Mouse (Mus musculus): Measurements from ENCODE around the gene Vmn1r176. TPM values are rescaled to one million over a fixed set of nuclear protein-coding genes. Genes with fewer than 3 reads are reported as not detected.
"Not testable (repeated sequence)": the region's sequence is repeated elsewhere in the genome, so short reads cannot be mapped to it uniquely, and the experiment has no call there.

Vmn1r176 gene
- not detected in 2 replicates for polyA plus RNA-seq (2012; rRNA removed)

GRCm38 (mm10) chr7:23837272-23837671 lies at the start of gene Vmn1r176:
Gene Vmn1r176, minus strand, starts transcription at chr7:23837372.
- not testable (repeated sequence) for H3K4me1 ChIP-seq (ENCODE audit: control insufficient read depth, insufficient read depth, low read length); H3K4me3 ChIP-seq (ENCODE audit: insufficient read depth, low read length); H3K27ac ChIP-seq (ENCODE audit: insufficient read depth, low read length)

- not testable (repeated sequence) for H3K27ac ChIP-seq (ENCODE audit: insufficient read depth, low read length); H3K4me3 ChIP-seq (ENCODE audit: insufficient read depth, low read length); H3K4me1 ChIP-seq (ENCODE audit: control insufficient read depth, insufficient read depth, low read length)
Measured at GRCm38 (mm10) chr7:23876918-23877317, 39.7 kb upstream of the Vmn1r176 start.

GRCm38 (mm10) chr7:23866349-23866748 lies 29.2 kb upstream of the Vmn1r176 start, which contains the start of gene Vmn1r177:
Gene Vmn1r177, minus strand, starts transcription at chr7:23866449.
- not testable (repeated sequence) for H3K4me3 ChIP-seq (ENCODE audit: insufficient read depth, low read length); H3K27ac ChIP-seq (ENCODE audit: insufficient read depth, low read length); H3K4me1 ChIP-seq (ENCODE audit: control insufficient read depth, insufficient read depth, low read length)

- not testable (repeated sequence) for H3K27ac ChIP-seq (ENCODE audit: insufficient read depth, low read length); H3K4me3 ChIP-seq (ENCODE audit: insufficient read depth, low read length)
Measured at GRCm38 (mm10) chr7:23810543-23810942, 26.6 kb downstream of the Vmn1r176 start, which contains the start of gene Vmn1r175. Gene Vmn1r175, minus strand, starts transcription at chr7:23810643.

GRCm38 (mm10) chr7:23784526-23784925 lies 52.6 kb downstream of the Vmn1r176 start:
- no peak overlapping the region for H3K27ac ChIP-seq (ENCODE audit: insufficient read depth, low read length)
- H3K4me3 ChIP-seq (ENCODE audit: insufficient read depth, low read length): no peak overlapping the region
- no peaks in the 10 kb centered on the region for H3K4me1 ChIP-seq (ENCODE audit: control insufficient read depth, insufficient read depth, low read length)
- no peak for TF ChIP-seq CTCF (IDR thresholded peaks at IDR 0.05; ENCODE audit: extremely low read depth, insufficient read depth, low read length)
- no peak for TF ChIP-seq POLR2A (IDR thresholded peaks at IDR 0.05; ENCODE audit: extremely low read depth, insufficient read depth, low read length)

More at GRCm38 (mm10) chr7:23810543-23810942, 26.6 kb downstream of the Vmn1r176 start, which contains the start of gene Vmn1r175:
- H3K4me1 ChIP-seq (ENCODE audit: control insufficient read depth, insufficient read depth, low read length): not testable (repeated sequence)

Other genes starting within 250 kb of the Vmn1r176 start
- not detected in 2 replicates for gene Vmn1r170, start 231.2 kb downstream of the Vmn1r176 start, polyA plus RNA-seq (2012; rRNA removed)
- not detected in 2 replicates for gene Vmn1r171, start 206.7 kb downstream of the Vmn1r176 start, polyA plus RNA-seq (2012; rRNA removed)
- gene Vmn1r172, start 179.1 kb downstream of the Vmn1r176 start, polyA plus RNA-seq (2012; rRNA removed): not detected in 2 replicates
- not detected in 2 replicates for gene Vmn1r173, start 136.7 kb downstream of the Vmn1r176 start, polyA plus RNA-seq (2012; rRNA removed)
- gene Vmn1r174, start 85.1 kb downstream of the Vmn1r176 start, polyA plus RNA-seq (2012; rRNA removed): not detected in 2 replicates
- gene Vmn1r175, start 26.7 kb downstream of the Vmn1r176 start, polyA plus RNA-seq (2012; rRNA removed): not detected in 2 replicates
- not detected in 2 replicates for gene Vmn1r177, start 29.1 kb upstream of the Vmn1r176 start, polyA plus RNA-seq (2012; rRNA removed)
- not detected in 2 replicates for gene Vmn1r178, start 54.6 kb upstream of the Vmn1r176 start, polyA plus RNA-seq (2012; rRNA removed)
- not detected in 2 replicates for gene Vmn1r179, start 89.6 kb upstream of the Vmn1r176 start, polyA plus RNA-seq (2012; rRNA removed)
- gene Vmn1r180, start 113.3 kb upstream of the Vmn1r176 start, polyA plus RNA-seq (2012; rRNA removed): not detected in 2 replicates
- not detected in 2 replicates for gene Vmn1r181, start 137.2 kb upstream of the Vmn1r176 start, polyA plus RNA-seq (2012; rRNA removed)
- not detected in 2 replicates for gene V1rd19, start 164.3 kb upstream of the Vmn1r176 start, polyA plus RNA-seq (2012; rRNA removed)
- not detected in 2 replicates for gene Vmn1r183, start 215.9 kb upstream of the Vmn1r176 start, polyA plus RNA-seq (2012; rRNA removed)
- 39.0 and 42.0 TPM in 2 replicates for gene Zfp180, start 244.6 kb upstream of the Vmn1r176 start, polyA plus RNA-seq (2012; rRNA removed)

Data from cortical plate, adult 2 months (tissue).